Mouse (Mus musculus): ENCODE measurements around the gene Thsd7b.
A peak's percentile ranks its signal among the peaks of the same experiment; 100 is the strongest.
"Not testable (repeated sequence)": the region's sequence is repeated elsewhere in the genome, so short reads cannot be mapped to it uniquely, and the experiment has no call there.

Gene Thsd7b

GRCm38 (mm10) chr1:129644252-129644861 lies 371.3 kb downstream of the Thsd7b start:
- no peak for DNase-seq (ENCODE audit: low read depth)

- DNase-seq (ENCODE audit: low read depth) = not testable (repeated sequence)
Measured at GRCm38 (mm10) chr1:129651448-129651847, 378.3 kb downstream of the Thsd7b start.

- DNase-seq (ENCODE audit: low read depth) = no peak
Measured at GRCm38 (mm10) chr1:129658045-129658444, 384.9 kb downstream of the Thsd7b start.

GRCm38 (mm10) chr1:129675878-129676277 lies 402.8 kb downstream of the Thsd7b start:
- no peak for DNase-seq (ENCODE audit: low read depth)

- DNase-seq (ENCODE audit: low read depth) = no peak
Measured at GRCm38 (mm10) chr1:129678851-129679250, 405.7 kb downstream of the Thsd7b start.

- no peak for DNase-seq (ENCODE audit: low read depth)
Measured at GRCm38 (mm10) chr1:129705701-129706100, 432.6 kb downstream of the Thsd7b start.

GRCm38 (mm10) chr1:129712706-129713105 lies 439.6 kb downstream of the Thsd7b start:
- DNase-seq (ENCODE audit: low read depth) = no peak

GRCm38 (mm10) chr1:129713571-129713970 lies 440.5 kb downstream of the Thsd7b start:
- DNase-seq (ENCODE audit: low read depth) = no peak

GRCm38 (mm10) chr1:129719592-129719991 lies 446.5 kb downstream of the Thsd7b start:
- DNase-seq (ENCODE audit: low read depth) = no peak

GRCm38 (mm10) chr1:129731991-129732390 lies 458.9 kb downstream of the Thsd7b start:
- no peak for DNase-seq (ENCODE audit: low read depth)

GRCm38 (mm10) chr1:129747595-129747994 lies 474.5 kb downstream of the Thsd7b start:
- no peak for DNase-seq (ENCODE audit: low read depth)

GRCm38 (mm10) chr1:129756548-129757240 lies 483.6 kb downstream of the Thsd7b start:
- DNase-seq (ENCODE audit: low read depth) = no peak

GRCm38 (mm10) chr1:129759003-129759402 lies 485.9 kb downstream of the Thsd7b start:
- no peak for DNase-seq (ENCODE audit: low read depth)

- DNase-seq (ENCODE audit: low read depth) = peak; percentile 1
Measured at GRCm38 (mm10) chr1:129761234-129761633, 488.1 kb downstream of the Thsd7b start.

- no peak for DNase-seq (ENCODE audit: low read depth)
Measured at GRCm38 (mm10) chr1:129764748-129765147, 491.6 kb downstream of the Thsd7b start.

GRCm38 (mm10) chr1:129777055-129777454 lies 504.0 kb downstream of the Thsd7b start:
- no peak for DNase-seq (ENCODE audit: low read depth)

- DNase-seq (ENCODE audit: low read depth) = no peak
Measured at GRCm38 (mm10) chr1:129779506-129779905, 506.4 kb downstream of the Thsd7b start.

GRCm38 (mm10) chr1:129780589-129780988 lies 507.5 kb downstream of the Thsd7b start:
- no peak for DNase-seq (ENCODE audit: low read depth)

GRCm38 (mm10) chr1:129798519-129798918 lies 525.4 kb downstream of the Thsd7b start:
- DNase-seq (ENCODE audit: low read depth) = no peak

- peak; percentile 6 for DNase-seq (ENCODE audit: low read depth)
Measured at GRCm38 (mm10) chr1:129826927-129827326, 553.8 kb downstream of the Thsd7b start.

GRCm38 (mm10) chr1:129837324-129837723 lies 564.2 kb downstream of the Thsd7b start:
- no peak for DNase-seq (ENCODE audit: low read depth)

- DNase-seq (ENCODE audit: low read depth) = no peak
Measured at GRCm38 (mm10) chr1:129837776-129838175, 564.7 kb downstream of the Thsd7b start.

- no peak for DNase-seq (ENCODE audit: low read depth)
Measured at GRCm38 (mm10) chr1:129838486-129838885, 565.4 kb downstream of the Thsd7b start.

- DNase-seq (ENCODE audit: low read depth) = peak; percentile 19
Measured at GRCm38 (mm10) chr1:129843416-129843815, 570.3 kb downstream of the Thsd7b start.

Measured in c-Kit-positive CD71-positive TER-119-negative erythroid progenitor cells, embryonic 14.5 days (primary cell).